Mouse (Mus musculus) frontal cortex, postnatal 14 days (tissue): ENCODE measurements at regions not wholly inside any gene's neighbourhood (a gene's known extent, or its start where the extent isn't known, plus 50 kb on each side); places are given as distances from the start of the nearest gene placed in this dataset.

Source experiments
- DNase-seq, 2 experiments: peaks; one replicate each; pipeline ENCODE4 v3.0.0; 2022; ENCODE audit warnings: low spot score in 2 of 2

DNA sequence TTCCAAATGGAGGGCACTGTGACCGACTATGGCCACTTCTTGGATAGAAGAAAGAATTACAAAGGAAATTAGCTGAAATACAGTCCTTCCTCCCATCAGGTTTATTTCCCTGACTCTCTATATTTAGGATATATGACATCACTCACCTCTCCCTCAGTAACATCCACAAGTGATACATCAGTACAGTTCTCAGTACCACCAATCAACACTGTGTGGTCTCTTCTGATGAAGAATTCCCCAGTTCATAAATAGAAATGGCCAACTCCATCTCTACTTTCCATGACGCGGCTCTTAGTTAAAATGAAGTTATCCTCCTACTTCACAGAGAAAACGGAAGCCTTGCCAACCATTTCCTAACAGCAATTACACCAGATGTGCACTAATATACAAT lies 208.3 kb upstream of the Dio2 start:
- no peak for DNase-seq

DNA sequence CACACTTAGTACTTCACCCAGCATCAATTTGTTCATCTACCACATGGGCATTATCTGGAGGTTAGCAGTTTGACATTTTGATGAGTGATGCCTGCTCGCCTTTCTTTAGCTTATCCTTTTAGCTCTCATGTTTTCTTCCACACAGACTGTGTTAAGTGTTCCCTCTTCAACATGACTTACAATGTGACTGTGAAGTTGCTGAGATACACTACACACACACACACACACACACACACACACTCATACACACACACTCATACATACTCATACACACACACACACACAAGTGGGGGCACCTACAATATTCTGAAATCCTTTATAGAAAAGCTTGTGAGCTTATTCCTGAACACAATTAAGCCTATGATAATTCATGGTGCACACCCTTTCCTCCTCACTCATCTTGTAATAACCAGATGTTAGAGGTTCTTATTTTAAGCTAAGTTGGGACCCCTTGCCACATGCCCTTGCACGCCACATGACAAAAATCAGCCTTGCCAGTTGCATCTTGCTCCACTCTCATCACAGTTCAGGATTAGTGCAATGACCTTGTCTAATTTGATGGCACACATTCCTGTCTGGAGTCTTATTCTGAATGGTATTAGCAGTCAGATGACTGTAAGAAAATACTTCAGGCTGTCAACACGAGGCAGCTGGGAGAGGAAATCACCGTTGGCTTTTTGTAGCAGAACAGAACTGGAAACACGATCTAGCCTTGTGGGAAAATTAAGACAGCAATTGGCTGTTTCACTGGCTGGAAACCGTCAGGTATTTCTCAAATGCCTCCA lies 207.7 kb upstream of the Dio2 start:
- no peak for DNase-seq

DNA sequence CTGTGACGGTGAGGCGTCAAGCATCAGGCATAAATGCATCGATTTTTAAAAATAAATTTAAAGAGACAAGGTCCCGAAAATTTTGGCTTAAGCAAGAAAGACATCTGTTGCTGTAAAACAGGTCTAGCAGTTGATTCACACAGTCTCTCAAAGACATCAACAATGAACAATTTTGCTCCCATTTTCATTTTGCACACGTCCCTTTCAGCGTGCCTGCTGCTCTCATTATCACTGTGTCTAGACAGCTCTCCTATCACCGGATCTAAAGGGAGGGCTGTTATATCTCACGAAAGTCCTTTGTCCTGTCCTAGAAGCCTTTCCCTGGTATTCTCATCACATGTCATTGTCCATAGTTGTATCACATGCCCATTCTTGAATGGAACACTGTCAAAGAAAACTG lies 194.4 kb upstream of the Dio2 start:
- no peak for DNase-seq

DNA sequence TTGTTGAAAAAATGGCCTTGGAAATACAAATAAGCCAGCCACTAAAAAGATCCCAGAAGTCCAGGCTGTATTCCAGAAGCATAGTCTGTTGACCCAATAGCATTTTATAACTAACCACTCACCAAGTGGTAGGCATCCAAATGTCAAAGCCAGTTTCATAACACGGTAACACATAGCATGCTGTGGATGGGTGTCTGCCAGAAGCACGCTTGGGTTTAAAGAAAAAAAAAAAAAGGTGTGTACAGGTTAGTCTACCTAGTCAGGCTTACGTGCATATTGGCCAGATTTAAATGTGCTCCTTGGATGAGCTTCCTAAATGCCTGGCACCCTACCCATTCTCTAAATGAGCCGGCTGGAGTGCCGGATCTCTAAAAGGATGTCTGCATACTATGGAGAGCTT lies 194.0 kb upstream of the Dio2 start:
- no peak for DNase-seq

DNA sequence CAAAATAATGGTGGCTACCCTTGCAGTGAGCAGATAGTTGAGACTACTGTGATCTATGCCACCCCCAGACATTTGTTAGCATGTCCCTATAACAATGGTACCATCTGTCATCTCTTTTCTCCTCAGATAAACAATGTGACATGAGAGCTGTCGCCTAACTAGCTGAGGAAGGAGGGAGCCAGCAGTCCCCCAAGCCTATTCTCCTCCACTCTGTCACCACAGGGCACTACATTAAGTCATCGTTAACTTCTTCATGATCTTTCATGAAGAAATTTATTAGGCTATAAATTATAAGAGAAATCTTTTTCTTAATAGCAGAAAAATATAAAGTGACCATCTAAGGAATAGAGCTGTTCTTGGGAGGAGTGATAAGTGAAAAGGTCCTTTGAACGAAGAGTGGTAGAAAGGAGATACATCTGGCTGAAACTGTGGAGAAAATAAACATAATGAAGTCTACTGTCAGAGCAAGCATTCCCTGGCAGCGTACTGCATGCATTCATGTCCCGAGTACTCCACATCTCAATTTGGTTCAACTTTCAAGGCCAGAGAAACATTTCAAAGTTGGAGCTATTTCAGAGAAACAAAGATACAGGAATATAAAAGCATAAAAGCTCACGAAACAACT lies 192.0 kb upstream of the Dio2 start:
- DNase-seq = no peak

DNA sequence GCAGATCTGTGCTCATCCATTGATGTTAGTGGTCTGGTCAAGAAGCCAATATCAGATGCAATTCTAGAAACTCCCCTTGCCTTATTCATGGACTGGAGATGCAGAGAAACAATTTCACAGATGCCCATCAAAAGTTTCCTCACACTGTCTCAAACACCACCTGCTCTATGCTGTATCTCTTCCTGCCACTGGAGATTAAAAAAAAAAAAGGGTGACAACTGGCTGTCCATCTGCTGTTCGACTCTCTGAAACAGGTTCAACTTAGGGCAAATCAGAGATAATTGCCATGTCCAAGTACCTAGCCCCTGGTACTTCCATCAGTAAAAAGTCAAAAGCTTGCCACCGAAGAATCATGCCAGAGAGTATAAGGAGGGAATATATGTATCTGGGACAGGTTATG lies 185.4 kb upstream of the Dio2 start:
- no peak for DNase-seq

DNA sequence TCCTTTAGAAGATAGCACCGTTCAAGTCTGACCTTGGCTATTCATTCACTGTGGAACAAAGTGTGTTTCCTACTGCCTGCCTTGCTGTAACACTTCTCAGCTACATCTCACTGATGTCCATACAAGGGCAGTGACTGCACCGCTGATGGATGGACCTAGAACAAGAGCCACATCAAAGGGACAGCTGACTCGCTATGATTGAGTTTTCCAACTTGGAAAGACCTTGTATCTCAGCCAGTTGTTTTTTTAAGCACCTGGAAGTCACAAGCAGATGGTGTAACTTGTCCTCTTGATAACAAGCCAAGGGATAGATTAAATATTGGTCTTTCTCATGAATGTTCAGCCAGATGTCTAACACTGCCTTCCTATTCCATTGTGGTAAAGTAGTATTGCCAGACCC lies 184.9 kb upstream of the Dio2 start:
- no peak for DNase-seq

DNA sequence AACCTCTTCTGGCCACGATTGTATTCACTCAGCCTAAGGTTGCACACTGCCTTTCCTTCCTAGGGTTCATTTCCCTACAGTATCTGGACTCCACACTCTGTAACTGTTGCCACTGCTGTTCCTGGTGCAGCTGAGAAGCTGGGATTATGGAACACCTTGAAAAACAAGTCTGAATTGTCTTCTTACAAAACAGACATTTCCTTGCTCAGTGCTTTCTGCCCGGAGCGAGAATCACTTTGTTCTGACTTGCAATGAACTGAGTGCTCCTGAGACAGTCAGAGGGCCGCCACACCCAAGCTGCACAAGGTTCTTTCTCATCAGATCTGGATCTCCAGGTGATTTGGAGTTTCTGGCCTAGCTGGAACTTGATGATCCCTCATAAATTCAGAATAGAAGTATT lies 183.0 kb upstream of the Dio2 start:
- no peak for DNase-seq

DNA sequence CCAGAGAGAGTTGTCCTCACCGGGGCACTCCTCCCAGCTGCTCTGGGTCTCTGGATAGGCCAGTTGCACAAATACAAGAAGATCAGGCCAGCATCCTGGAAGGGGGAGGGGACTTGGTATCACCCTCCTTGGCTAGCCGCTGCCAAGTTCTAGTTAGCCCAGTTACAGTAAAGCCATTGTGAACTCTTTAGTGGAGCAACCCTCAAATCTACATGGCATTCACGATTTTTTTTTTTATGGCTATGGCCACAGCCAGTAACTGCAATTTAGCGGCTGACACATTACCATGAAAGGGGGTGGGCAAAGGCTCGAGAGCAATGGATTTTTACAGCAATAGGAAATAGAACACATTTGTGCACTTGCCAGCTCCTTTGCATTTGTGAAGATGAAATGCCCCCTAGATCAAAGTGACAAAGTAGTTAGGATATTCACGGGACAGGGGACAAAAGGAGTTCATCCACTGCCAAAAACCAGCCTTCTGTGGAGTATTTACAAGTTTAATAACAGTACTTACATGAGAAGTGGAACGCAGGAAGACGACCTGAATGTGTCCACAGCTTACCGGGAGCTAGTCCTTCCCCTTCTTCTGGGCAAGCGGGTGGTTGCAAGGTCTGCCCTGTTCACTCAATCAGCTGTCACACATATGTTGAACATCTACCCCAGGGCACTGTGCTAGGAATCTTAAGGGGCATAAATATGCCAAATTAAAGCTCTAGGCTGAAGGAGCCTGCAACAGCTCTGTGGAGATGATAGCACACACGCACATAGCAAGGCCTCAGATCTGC lies 177.9 kb upstream of the Dio2 start:
- DNase-seq = peak; percentile 48 to 77

DNA sequence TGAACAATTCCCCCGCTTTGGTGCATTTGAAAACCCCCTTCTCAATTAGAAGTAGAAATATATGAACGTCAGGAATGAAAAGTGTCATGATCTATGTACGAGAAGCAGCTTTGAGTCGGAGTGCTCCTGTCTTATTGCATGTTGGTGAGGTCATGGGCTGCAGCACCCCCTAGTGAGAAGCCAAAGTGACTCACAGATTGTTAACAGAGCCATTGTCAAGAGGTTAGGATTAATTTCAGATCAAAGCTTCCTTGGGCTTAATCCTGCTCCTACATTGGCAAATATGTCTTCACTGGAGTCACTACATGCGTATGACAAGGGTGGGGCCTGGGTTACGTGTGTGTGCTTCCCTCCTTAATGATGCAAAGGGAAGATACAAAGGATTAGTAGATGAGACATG lies 165.8 kb upstream of the Dio2 start:
- DNase-seq = no peak

DNA sequence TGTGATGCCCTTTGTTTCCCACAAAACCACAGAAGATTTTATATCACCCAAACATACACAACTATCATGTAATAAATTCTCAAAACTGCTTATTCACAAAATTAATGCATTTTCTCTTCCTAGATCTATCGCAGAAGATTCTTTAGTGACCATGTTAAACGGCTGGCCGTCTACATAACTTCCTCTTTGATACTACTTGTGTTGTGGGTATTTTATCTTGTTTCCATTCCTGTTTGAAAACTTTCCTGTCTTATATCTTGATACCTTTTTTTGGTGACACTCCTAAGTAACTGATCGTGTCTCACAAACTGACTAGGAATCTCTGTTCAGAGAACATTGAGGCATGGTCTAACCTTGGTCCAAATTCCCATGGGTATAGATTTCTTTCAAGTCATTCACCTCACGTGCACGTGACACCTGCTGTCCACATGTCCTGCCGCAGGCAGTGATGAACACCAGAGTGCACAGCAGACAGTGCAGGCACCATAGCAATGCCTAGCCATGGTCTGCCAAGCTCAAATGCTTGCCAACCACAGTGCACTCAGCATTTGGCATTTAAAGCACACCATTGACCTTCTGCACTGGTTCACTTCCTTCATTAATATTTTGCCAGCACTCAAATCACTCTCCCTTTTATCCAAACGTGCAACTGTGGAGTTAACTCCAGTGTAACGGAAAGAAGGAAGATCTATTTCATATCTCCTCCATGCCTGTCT lies 155.6 kb upstream of the Dio2 start:
- DNase-seq = no peak

DNA sequence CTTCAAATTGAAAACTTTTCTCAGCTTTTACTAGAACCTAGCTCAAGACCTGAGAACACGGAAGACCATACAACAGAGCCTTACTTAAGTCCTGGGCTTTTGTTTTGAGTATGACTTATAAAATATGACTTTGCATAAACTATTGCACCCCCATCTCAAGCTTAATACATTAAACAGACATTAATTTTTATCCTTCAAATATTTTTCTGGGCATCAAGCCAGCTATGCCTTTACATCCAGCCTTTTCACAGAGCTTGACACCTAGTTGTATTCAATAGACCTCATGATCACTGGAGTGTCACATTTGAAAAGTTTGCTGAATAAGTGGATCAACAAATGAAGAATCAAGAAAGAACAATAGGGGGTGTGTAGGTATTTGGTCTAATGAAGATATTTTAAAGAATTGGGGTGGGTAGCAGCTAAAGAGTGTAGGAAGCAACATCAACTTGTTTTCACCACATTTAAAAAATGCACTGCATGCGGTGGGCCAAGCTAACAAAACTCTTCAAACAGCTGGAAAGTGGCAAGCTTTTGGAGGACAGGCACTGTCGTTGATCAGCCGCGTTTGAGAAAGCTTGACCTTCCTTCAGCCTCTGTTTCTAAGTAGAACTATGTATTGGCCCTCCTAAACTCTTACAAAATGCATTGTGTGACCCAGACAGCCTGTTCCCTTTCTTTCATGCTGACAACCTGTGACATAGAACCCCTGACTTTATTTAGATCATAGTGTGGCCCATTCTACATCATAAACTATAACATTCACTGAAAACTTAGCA lies 138.2 kb upstream of the Dio2 start:
- no peak for DNase-seq

DNA sequence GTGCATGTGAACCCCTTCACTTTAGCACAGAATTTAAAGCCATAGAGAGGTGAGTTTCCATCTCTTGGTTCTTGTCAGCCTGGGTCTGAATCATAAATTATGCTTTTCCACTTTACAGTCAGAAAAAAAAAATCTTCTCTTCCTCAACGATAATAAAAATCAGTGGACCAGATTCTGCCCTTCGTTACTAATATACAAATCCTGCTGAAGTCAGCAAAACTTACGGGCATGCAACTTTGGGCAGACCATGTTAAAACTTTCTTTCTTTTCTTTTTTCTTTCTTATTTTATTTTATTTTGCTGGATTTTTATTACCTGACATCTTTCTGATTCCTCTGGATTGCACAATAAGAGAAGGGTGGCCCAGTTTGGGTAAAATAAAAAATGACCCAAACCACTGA lies 136.6 kb upstream of the Dio2 start:
- no peak for DNase-seq

DNA sequence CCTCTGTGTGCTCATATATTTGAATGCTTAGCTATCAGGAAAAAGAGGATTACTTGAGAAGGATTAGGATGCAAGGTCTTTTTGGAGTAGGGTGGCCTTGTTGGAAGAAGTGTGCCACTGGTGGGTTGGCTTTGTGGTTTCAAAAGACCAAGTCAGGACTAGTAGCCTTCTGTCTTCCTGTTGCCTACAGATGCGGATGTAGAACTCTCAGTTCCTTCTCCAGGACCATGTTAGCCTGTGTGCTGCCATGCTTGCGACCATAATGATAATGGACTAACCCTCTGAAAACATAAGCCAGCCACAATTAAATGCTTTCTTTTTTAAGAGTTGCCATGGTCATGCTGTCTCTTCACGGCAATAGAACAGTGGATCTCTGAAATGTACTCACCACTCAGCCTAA lies 135.7 kb upstream of the Dio2 start:
- DNase-seq = no peak

DNA sequence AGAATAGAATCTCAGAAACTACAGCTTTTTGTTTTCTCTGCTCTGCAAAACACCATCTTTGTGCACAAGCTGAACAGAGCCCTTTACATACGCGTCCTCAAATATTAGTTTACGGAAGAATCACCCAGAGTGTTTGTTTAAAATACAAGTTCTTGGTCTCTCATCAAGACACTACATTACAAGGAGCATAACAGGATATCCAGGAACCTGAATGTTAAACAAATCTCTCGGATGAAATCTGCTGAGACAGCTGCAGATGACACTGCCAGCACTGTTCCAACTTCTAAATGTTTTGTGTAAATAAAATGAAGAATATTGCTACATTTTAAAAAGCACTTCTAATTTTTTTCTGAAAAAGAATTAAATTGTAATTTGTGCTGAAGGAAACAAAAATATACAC lies 128.4 kb upstream of the Dio2 start:
- no peak for DNase-seq

DNA sequence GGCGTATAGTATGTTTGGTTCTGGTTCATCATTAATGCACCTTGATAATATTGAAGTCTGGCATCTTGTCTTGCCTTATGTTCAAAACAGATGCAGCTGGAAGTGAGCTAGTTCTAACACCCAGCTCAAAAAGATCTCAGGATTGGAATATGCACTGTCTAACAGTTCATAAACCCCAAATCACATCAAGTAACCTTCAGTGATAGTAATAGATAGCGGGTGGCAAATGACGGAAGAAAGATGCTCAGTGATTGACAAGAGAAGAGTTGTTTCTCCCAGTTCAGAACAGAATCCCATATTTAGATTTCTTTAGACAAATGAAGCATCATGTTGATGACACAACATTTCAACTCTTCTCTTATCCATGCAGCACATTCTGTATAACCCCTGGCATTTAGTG lies 124.4 kb upstream of the Dio2 start:
- DNase-seq = no peak

DNA sequence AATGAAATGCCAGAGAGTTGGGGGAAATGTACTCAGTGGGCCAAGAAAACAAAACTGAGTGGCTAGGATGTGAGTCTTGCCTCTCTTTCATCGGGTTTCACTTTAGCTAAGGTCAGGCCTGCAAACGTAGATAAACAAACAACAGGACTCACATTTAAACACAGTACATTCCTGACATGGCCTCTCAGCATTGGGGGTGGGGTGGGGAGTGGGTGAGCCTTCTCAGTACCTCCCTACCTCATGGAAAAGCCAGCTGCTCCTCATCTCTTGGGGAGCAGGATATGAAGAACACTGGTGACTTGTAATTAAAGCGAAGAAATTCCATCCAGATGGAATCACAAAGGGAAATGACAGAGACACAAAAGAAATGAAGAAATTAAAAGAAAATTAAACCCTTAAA lies 119.5 kb upstream of the Dio2 start:
- DNase-seq = no peak

DNA sequence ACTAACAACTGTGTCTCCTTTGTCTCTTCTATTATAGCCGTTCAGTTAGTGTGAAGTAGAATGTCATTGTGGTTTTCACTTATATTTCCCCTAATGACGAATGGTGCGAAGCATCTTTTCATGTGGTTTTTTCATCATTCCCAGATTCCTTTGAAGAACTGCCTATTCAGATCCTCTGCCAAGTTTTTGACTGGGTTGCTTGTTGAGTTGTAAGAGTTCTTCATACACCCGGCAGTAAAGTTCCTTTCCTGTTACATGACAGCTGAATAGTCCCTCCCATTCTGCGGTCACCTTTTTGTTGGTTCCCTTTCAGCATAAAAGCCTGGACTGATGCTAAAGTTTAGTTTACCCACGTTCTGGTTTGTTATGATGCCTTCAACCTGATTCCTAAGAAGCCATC lies 72.4 kb upstream of the Dio2 start:
- DNase-seq = no peak

DNA sequence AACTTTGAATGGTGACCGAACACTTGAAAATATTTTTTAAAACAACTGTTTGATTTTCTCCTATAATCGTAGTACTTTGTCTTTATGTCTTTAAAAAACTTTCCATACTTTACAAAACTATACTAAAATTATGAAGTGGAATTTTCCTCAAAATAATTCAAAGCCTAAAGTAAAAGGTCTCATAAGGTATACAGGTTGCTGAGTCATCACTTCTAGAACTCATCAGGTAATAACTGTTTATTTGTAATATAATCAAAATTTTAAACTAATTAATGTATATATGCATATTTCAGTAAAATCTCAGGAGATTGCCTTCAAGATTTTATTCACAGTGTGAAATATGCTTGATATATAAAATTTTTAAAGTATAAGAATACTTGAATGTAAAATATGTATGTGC lies 52.3 kb upstream of the Dio2 start:
- no peak for DNase-seq
